Mouse (Mus musculus) limb, embryonic 13.5 days (tissue): ENCODE data around the gene Stx19. TPM values are rescaled to one million over a fixed set of nuclear protein-coding genes. Genes with fewer than 3 reads are reported as not detected.

Source experiments
- ATAC-seq: fragments of 200-750 bp; cut with Nextera tagmentation; 2 replicates; pipeline ENCODE4 v1.8.0; 2017; ENCODE audit warnings: low read depth, moderate number of reproducible peaks, moderate TSS enrichment; ENCODE audit not compliant: low FRiP score
- H3K27ac ChIP-seq: fragments of 300-500 bp; sonication (generic); 2 replicates; pipeline ENCODE4 v1.5.1; 2015; ENCODE audit warnings: inconsistent platforms, mild to moderate bottlenecking, moderate library complexity
- H3K27me3 ChIP-seq: fragments of 300-500 bp; sonication (generic); 2 replicates; pipeline ENCODE4 v1.6.1; 2015; ENCODE audit warnings: mild to moderate bottlenecking, inconsistent platforms
- H3K36me3 ChIP-seq: fragments of 300-500 bp; sonication (generic); 2 replicates; pipeline ENCODE4 v1.6.1; 2015; ENCODE audit warnings: inconsistent platforms, mild to moderate bottlenecking, moderate library complexity
- H3K4me1 ChIP-seq: fragments of 300-500 bp; sonication (generic); 2 replicates; pipeline ENCODE4 v1.6.1; 2015; ENCODE audit warnings: inconsistent platforms
- H3K4me2 ChIP-seq: fragments of 300-500 bp; sonication (generic); replicated peaks from 2 replicates; pipeline ENCODE4 v1.6.1; 2015; ENCODE audit warnings: inconsistent platforms, mild to moderate bottlenecking, moderate library complexity
- H3K4me3 ChIP-seq: fragments of 300-500 bp; sonication (generic); 2 replicates; pipeline ENCODE4 v1.5.1; 2015; ENCODE audit warnings: moderate library complexity, mild to moderate bottlenecking, inconsistent platforms
- H3K9ac ChIP-seq: fragments of 300-500 bp; sonication (generic); 2 replicates; pipeline ENCODE4 v1.6.1; 2015; ENCODE audit warnings: mild to moderate bottlenecking, inconsistent platforms
- H3K9me3 ChIP-seq: fragments of 300-500 bp; sonication (generic); 2 replicates; pipeline ENCODE4 v1.6.1; 2016; ENCODE audit warnings: inconsistent platforms
- WGBS: fragments of 180-500 bp; shearing (Covaris S2); methylation state at CpG from one replicate; pipeline ENCODE4 v1.1.7; 2015; 5-methylcytosine and 5-hydroxymethylcytosine counted together
- polyA plus RNA-seq: library from polyadenylated mRNA; unstranded; fragments of >200 nt; fragmentation: Nextera tagmentation; extraction: Ambion mirVana; gene quantifications from 2 replicates; pipeline ENCODE4 v1.2.1, GENCODE M21; 2015

Stx19 gene
- polyA plus RNA-seq, 1 experiment from 2014 or later = 1.1 TPM

DNA sequence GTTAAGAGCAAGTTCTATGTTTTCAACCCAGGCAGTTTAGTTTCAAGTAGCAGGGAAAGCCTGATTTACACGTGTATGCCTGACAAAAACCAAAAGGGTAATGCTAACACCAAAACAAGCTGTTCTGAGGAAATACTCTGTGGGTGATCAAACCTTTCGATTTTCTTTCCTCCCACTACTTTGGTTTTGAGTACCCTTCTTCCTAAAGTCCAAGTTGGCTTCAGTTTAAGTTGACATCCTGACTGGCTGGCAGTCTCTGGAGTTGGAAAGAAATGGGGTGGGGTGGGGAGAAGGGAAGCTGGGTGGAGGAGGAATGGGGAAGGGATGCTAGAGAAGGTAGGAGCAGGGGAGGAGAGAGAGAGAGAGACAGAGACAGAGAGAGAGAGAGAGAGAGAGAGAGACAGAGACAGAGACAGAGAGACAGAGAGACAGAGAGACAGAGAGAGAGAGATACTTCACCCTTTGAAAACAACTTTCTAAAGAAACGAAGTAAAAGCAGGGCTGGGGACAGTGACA is 39.2 kb downstream of the Stx19 start:
- WGBS = 20% methylated on average over 3 of the region's 3 CpGs
- 0 out of 2 replicates have a peak, but pooled peaks cover 4% of the 10 kb centered on the region for H3K4me1 ChIP-seq
- H3K9me3 ChIP-seq = no peaks in the 10 kb centered on the region
- peak overlapping the region; percentile 80 for H3K4me2 ChIP-seq
- peak overlapping the region; percentile 83 for H3K9ac ChIP-seq
- no peaks in the 10 kb centered on the region for H3K36me3 ChIP-seq
- H3K27ac ChIP-seq = 0 out of 2 replicates have a peak overlapping the region, but pooled peaks have one; percentile 28
- peak; percentile 34; the same call in 1 of the 2 replicates for ATAC-seq
- H3K4me3 ChIP-seq = peak overlapping the region; percentile 65
- H3K27me3 ChIP-seq = no peaks in the 10 kb centered on the region

GRCm38 (mm10) chr16:62854191-62855068 is 40.0 kb downstream of the Stx19 start, which contains the start of gene Pros1:
Pros1 (plus strand) TSS chr16:62854307.
- WGBS = 5% methylated on average over 29 of the region's 42 CpGs
- H3K27ac ChIP-seq = 0 out of 2 replicates have a peak within 1 kb of the TSS, but pooled peaks have one; percentile 28
- H3K4me1 ChIP-seq = 0 out of 2 replicates have a peak, but pooled peaks cover 4% of the 10 kb centered on the region
- H3K4me2 ChIP-seq = peak within 1 kb of the TSS; percentile 80
- H3K9ac ChIP-seq = peak within 1 kb of the TSS; percentile 83
- H3K36me3 ChIP-seq = no peaks in the 10 kb centered on the region
- ATAC-seq = peak; percentile 94
- no peaks in the 10 kb centered on the region for H3K27me3 ChIP-seq
- H3K4me3 ChIP-seq = peak within 1 kb of the TSS; percentile 65
- H3K9me3 ChIP-seq = no peaks in the 10 kb centered on the region

- Histone ChIP-seq H3K9me3 (no peaks in the 10 kb centered on the region), H3K27ac (no peak overlapping the region), H3K36me3 (no peaks in the 10 kb centered on the region), H3K9ac (no peak overlapping the region), H3K27me3 (no peaks in the 10 kb centered on the region), H3K4me1 (0 out of 2 replicates have a peak, but pooled peaks cover 4% of the 10 kb centered on the region), H3K4me3 (no peak overlapping the region), H3K4me2 (peak overlapping the region; percentile 17; the same call in 1 of the 2 replicates)
- ATAC-seq = no peak
- WGBS = 79% methylated on average over 6 of the region's 6 CpGs
Measured at GRCm38 (mm10) chr16:62855385-62855784, 40.9 kb downstream of the Stx19 start.

- no peak for ATAC-seq
- Histone ChIP-seq H3K4me2 (no peak overlapping the region), H3K36me3 (no peaks in the 10 kb centered on the region)
Measured at GRCm38 (mm10) chr16:62856273-62856672, 41.8 kb downstream of the Stx19 start.

GRCm38 (mm10) chr16:62857498-62857897 is 43.0 kb downstream of the Stx19 start:
- no peaks in the 10 kb centered on the region for H3K27me3 ChIP-seq
- H3K9me3 ChIP-seq = no peaks in the 10 kb centered on the region
- ATAC-seq = no peak
- 91% methylated on average over 2 of the region's 2 CpGs for WGBS
- H3K4me2 ChIP-seq = no peak overlapping the region
- no peak overlapping the region for H3K27ac ChIP-seq
- H3K36me3 ChIP-seq = no peaks in the 10 kb centered on the region
- no peak overlapping the region for H3K9ac ChIP-seq
- no peak overlapping the region for H3K4me3 ChIP-seq
- 0 out of 2 replicates have a peak, but pooled peaks cover 4% of the 10 kb centered on the region for H3K4me1 ChIP-seq

More at GRCm38 (mm10) chr16:62856273-62856672, 41.8 kb downstream of the Stx19 start:
- Histone ChIP-seq H3K9ac (no peak overlapping the region), H3K27ac (no peak overlapping the region), H3K27me3 (no peaks in the 10 kb centered on the region), H3K9me3 (no peaks in the 10 kb centered on the region), H3K4me1 (0 out of 2 replicates have a peak, but pooled peaks cover 4% of the 10 kb centered on the region), H3K4me3 (no peak overlapping the region)
- 96% methylated on average over 2 of the region's 2 CpGs for WGBS

DNA sequence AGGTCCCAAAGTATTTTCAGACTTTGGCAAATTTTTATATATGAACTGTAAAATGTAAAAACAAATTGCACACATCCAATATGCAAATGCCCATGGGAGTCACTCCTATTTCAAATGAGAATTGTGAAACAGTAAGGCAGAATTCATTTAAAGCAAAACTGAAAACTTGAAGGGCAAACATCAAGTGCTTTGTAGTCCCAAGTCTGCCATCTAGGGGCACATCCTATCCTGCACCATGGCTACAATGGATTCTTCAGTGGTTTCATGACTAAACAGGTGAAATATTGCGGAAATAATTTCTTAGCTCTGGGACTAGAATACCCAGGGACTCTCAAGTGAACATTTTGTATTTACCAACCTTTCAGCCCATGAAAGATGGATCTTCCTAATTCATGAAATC is 43.5 kb downstream of the Stx19 start:
- no peaks in the 10 kb centered on the region for H3K36me3 ChIP-seq
- WGBS = 88% methylated on average over 1 of the region's 1 CpGs
- no peak overlapping the region for H3K4me2 ChIP-seq
- 0 out of 2 replicates have a peak, but pooled peaks cover 4% of the 10 kb centered on the region for H3K4me1 ChIP-seq
- H3K4me3 ChIP-seq = no peak overlapping the region
- no peak for ATAC-seq
- H3K27me3 ChIP-seq = no peaks in the 10 kb centered on the region
- H3K9ac ChIP-seq = no peak overlapping the region
- H3K9me3 ChIP-seq = no peaks in the 10 kb centered on the region
- H3K27ac ChIP-seq = no peak overlapping the region

DNA sequence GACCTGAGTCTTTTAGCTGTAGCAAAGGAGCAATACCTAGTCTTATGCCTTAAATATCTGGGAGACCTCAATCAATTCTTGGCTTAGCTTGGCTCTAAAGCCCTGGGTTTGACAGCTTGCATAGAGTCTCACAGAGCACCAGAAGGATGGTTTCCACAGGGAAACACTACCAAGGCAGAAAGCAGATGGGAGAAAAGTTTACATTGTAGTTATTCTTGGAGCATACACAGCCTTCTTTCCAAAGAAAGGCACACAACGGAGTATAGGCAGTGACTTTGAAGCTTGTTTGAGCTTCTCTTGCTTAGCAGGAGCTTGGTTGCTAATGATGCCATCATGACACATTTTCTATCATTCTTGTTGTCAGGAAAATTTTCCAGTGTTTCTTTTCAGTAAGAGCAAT is 45.7 kb downstream of the Stx19 start:
- Histone ChIP-seq H3K4me2 (no peak overlapping the region), H3K27ac (no peak overlapping the region), H3K36me3 (no peaks in the 10 kb centered on the region), H3K9me3 (no peaks in the 10 kb centered on the region), H3K4me3 (no peak overlapping the region), H3K4me1 (0 out of 2 replicates have a peak, but pooled peaks cover 4% of the 10 kb centered on the region), H3K27me3 (no peaks in the 10 kb centered on the region), H3K9ac (no peak overlapping the region)
- WGBS = 84% methylated on average over 1 of the region's 1 CpGs
- no peak for ATAC-seq

GRCm38 (mm10) chr16:62861455-62861854 is 47.0 kb downstream of the Stx19 start:
- no peaks in the 10 kb centered on the region for H3K36me3 ChIP-seq
- H3K9ac ChIP-seq = no peak overlapping the region
- H3K27me3 ChIP-seq = no peaks in the 10 kb centered on the region
- WGBS = 82% methylated on average over 6 of the region's 6 CpGs
- ATAC-seq = no peak
- H3K9me3 ChIP-seq = no peaks in the 10 kb centered on the region
- no peaks in the 10 kb centered on the region for H3K4me1 ChIP-seq
- no peak overlapping the region for H3K4me2 ChIP-seq
- no peak overlapping the region for H3K27ac ChIP-seq
- H3K4me3 ChIP-seq = no peak overlapping the region

DNA sequence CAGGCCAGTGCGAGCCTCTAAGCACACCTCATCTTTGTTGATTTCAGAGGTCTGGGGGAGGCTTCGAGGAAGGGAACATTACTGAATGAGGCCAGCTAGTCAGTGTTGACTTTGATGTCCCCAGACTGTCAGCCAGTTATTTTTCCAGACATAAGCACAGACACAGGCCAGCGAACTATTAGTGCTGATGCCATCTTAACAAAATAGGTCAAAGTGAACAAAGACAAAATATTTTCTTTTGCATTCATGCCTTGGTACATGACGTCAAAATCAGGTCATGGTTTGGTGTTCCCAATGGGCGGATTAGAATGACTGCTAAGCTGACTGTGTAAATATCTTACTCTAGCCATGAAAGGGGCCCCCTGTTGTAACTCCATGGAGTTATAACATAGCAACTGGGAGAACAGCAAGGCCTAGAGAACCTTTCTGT is 58.2 kb downstream of the Stx19 start:
- ATAC-seq = no peak
- 48% methylated on average over 5 of the region's 5 CpGs for WGBS
- no peak overlapping the region for H3K4me3 ChIP-seq
- peaks cover 5% of the 10 kb centered on the region; the same call in 1 of the 2 replicates for H3K9me3 ChIP-seq
- H3K4me2 ChIP-seq = no peak overlapping the region
- no peak overlapping the region for H3K9ac ChIP-seq
- no peaks in the 10 kb centered on the region for H3K36me3 ChIP-seq
- no peaks in the 10 kb centered on the region for H3K4me1 ChIP-seq
- H3K27me3 ChIP-seq = no peaks in the 10 kb centered on the region
- no peak overlapping the region for H3K27ac ChIP-seq

DNA sequence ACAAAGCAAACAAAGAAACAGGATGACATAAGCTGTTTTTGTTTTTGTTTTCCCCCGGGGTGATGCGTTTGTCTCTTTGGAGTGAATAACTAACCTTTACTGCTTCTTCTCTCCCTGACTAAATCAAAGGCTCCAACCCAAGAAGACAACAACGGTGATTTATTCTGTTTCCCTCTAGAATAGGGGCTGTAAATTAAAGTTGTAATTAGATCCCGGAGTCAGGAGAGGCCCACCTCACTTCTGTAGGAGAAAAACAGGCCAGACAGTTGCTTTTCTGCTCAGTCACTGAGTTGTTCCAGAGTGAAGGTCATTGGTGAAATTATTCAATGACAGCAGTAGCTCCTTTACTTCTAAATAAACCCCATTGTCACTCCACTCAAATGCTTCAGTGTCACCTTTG is 58.7 kb downstream of the Stx19 start:
- H3K4me2 ChIP-seq = no peak overlapping the region
- no peak overlapping the region for H3K9ac ChIP-seq
- H3K27me3 ChIP-seq = no peaks in the 10 kb centered on the region
- WGBS = 5% methylated on average over 4 of the region's 4 CpGs
- ATAC-seq = no peak
- peaks cover 5% of the 10 kb centered on the region; the same call in 1 of the 2 replicates for H3K9me3 ChIP-seq
- no peak overlapping the region for H3K27ac ChIP-seq
- no peak overlapping the region for H3K4me3 ChIP-seq
- H3K36me3 ChIP-seq = no peaks in the 10 kb centered on the region
- no peaks in the 10 kb centered on the region for H3K4me1 ChIP-seq
